Mouse (Mus musculus): ENCODE data around the gene Ung. TPM values are rescaled to one million over a fixed set of nuclear protein-coding genes. Genes with fewer than 3 reads are reported as not detected.

The Ung gene
- total RNA-seq (2023): 1 to 10 TPM; 1.9 to 4.5 TPM

DNA sequence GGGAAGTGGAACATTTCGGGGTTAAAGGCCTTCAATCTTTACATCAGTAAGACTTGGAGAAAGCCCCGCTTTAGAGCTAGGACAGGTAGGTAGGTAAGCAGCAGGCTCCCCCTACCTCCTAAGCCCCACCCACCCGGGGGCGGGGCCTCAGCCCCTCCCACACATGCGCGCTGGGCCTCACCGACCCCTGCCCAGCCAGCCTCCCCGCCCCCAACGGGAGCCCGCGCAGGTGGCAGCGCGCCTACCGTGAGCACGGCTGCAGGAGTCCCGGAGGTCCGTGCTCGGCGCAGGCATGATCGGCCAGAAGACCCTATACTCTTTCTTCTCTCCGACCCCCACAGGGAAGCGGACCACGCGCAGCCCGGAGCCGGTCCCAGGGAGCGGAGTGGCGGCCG is at the start of gene Ung:
Gene Ung (plus strand): TSS at position 176 of the 395 bp plus-strand sequence.

GRCm38 (mm10) chr5:114091057-114091807 is 39.0 kb upstream of the Ung start, which contains the start of gene Svop:
Svop (minus strand) TSS chr5:114091570.

DNA sequence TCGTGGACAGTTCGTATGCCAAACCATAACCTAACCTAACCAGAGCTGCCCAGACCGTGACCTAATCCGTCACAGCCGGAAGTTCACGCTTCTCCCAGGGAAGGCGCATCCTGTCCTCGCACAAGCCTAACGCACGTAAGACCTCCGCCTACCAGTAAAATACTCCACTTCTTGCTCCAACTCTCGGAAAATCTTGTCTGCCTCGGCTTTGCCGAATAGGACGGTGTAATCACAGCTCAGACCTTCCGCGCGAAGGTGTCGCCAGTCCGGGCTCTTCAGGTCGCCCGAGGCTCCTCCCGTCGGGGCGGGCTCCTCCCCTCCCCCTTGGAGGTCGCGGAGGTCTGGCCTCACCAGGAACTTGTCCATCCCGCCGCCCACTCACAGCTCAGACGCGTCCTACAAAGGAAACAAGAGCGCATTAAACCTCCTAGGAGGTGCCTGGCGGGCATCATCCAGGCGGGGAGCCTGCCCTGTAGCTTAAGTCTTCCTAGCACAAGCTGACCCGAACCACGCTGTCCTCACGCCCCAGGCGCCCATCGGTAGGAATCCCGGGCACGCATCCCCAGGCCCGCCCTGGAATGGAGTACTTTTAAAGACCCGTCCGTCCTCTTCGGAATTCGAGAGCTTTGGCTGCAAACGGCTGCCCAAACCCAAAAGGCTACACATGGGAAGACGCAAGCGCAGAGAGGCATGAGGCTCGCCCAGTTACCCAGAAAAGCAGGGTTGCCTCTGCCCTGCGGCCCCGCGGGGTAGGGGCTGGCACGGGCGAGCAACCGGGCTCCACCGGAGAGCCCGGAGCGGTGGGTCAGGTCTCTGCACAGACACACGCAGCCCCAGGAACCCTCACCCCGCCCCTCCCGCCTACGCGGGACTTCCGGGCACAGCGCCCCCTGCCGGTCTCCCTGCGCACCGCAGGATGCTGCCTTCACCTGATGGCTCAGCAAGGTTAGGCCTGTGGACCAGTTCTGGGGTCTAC is 2.5 kb upstream of the Ung start, which contains the start of gene Alkbh2:
Gene Alkbh2 (minus strand): TSS at position 845 of the 976 bp plus-strand sequence.

GRCm38 (mm10) chr5:114146028-114146888 is 16.1 kb downstream of the Ung start, which contains the start of gene Acacb:
Acacb (plus strand) TSS chr5:114146535.

Other genes with a start within 250 kb of the Ung start
- 100 to 1,000 TPM; 168 TPM for gene Coro1c, start 221.6 kb upstream of the Ung start, total RNA-seq (2023)
- 10 to 100 TPM; 52.9 to 62.1 TPM for gene Ssh1, start 136.5 kb upstream of the Ung start, total RNA-seq (2023)
- gene Dao, start 126.7 kb upstream of the Ung start, total RNA-seq (2023): not detected
- 10 to 100 TPM in 1 of 2 experiments, 1 to 10 TPM in 1; 8.4 to 13.1 TPM for gene Usp30, start 64.9 kb upstream of the Ung start, total RNA-seq (2023)
- not detected for gene Svop, start 38.8 kb upstream of the Ung start, total RNA-seq (2023)
- 1 to 10 TPM; 2.4 to 2.9 TPM for gene Alkbh2, start 2.2 kb upstream of the Ung start, total RNA-seq (2023)
- under 1 TPM; 0.18 to 0.21 TPM for gene Acacb, start 16.1 kb downstream of the Ung start, total RNA-seq (2023)
- gene Foxn4, start 143.4 kb downstream of the Ung start, total RNA-seq (2023): not detected
- gene Myo1h, start 158.8 kb downstream of the Ung start, total RNA-seq (2023): 1 to 10 TPM; 6.7 to 8.6 TPM